Mouse (Mus musculus): ENCODE data around the gene Rtn2.

The Rtn2 gene

GRCm38 (mm10) chr7:19344938-19345471, 62.6 kb downstream of the Rtn2 start:
- peak; percentile 97 for DNase-seq (ENCODE audit: low spot score)
